Mouse (Mus musculus) heart, embryonic 13.5 days (tissue): ENCODE results near the gene 2210016L21Rik. TPM values are rescaled to one million over a fixed set of nuclear protein-coding genes. Genes with fewer than 3 reads are reported as not detected.
A peak's percentile ranks its signal among the peaks of the same experiment; 100 is the strongest.

Source experiments
- ATAC-seq: fragments of 200-750 bp; cut with Nextera tagmentation; 2 replicates; pipeline ENCODE4 v1.8.0; 2017; ENCODE audit warnings: moderate TSS enrichment; ENCODE audit not compliant: insufficient number of reproducible peaks, low FRiP score, low TSS enrichment; ENCODE audit errors: extremely low read depth
- H3K27ac ChIP-seq: fragments of 300-500 bp; sonication (generic); replicated peaks from 2 replicates; pipeline ENCODE4 v1.5.1; 2015; ENCODE audit warnings: moderate library complexity, mild to moderate bottlenecking, inconsistent platforms
- H3K27me3 ChIP-seq: fragments of 300-500 bp; sonication (generic); replicated peaks from 2 replicates; pipeline ENCODE4 v1.6.1; 2015; ENCODE audit warnings: mild to moderate bottlenecking, inconsistent platforms
- H3K36me3 ChIP-seq: fragments of 300-500 bp; sonication (generic); 2 replicates; pipeline ENCODE4 v1.6.1; 2015; ENCODE audit warnings: mild to moderate bottlenecking, inconsistent platforms
- H3K4me1 ChIP-seq: fragments of 300-500 bp; sonication (generic); 2 replicates; pipeline ENCODE4 v1.6.1; 2015; ENCODE audit warnings: inconsistent platforms
- H3K4me2 ChIP-seq: fragments of 300-500 bp; sonication (generic); 2 replicates; pipeline ENCODE4 v1.6.1; 2015; ENCODE audit warnings: inconsistent platforms, mild to moderate bottlenecking, moderate library complexity
- H3K4me3 ChIP-seq: fragments of 300-500 bp; sonication (generic); 2 replicates; pipeline ENCODE4 v1.5.1; 2015; ENCODE audit warnings: moderate library complexity, mild to moderate bottlenecking, inconsistent platforms
- H3K9ac ChIP-seq: fragments of 300-500 bp; sonication (generic); 2 replicates; pipeline ENCODE4 v1.6.1; 2015; ENCODE audit warnings: inconsistent platforms, mild to moderate bottlenecking, moderate library complexity
- H3K9me3 ChIP-seq: fragments of 300-500 bp; sonication (generic); 2 replicates; pipeline ENCODE4 v1.6.1; 2016; ENCODE audit warnings: inconsistent platforms
- WGBS: fragments of 180-500 bp; shearing (Covaris S2); methylation state at CpG from one replicate; pipeline ENCODE4 v1.1.7; 2015; ENCODE audit warnings: mixed read lengths; 5-methylcytosine and 5-hydroxymethylcytosine counted together
- polyA plus RNA-seq: library from polyadenylated mRNA; unstranded; fragments of >200 nt; fragmentation: Nextera tagmentation; extraction: Ambion mirVana; gene quantifications from 2 replicates; pipeline ENCODE4 v1.2.1, GENCODE M21; 2015

Gene 2210016L21Rik
- polyA plus RNA-seq = 37.4 and 40.6 TPM in 2 replicates

GRCm38 (mm10) chr5:114942074-114942765, at the start of gene 2210016L21Rik:
TSS of gene 2210016L21Rik (plus strand) at chr5:114942158.
- WGBS = 2% methylated on average over 39 of the region's 39 CpGs
- H3K27ac ChIP-seq = peak within 1 kb of the TSS; percentile 70
- peaks cover 5% of the 10 kb centered on the region; the same call in 1 of the 2 replicates for H3K9me3 ChIP-seq
- ATAC-seq = peak; percentile 92
- peak within 1 kb of the TSS; percentile 72 for H3K4me2 ChIP-seq
- H3K27me3 ChIP-seq = no peaks in the 10 kb centered on the region
- peaks cover 25% of the 10 kb centered on the region for H3K36me3 ChIP-seq
- H3K4me1 ChIP-seq = peaks cover 8% of the 10 kb centered on the region
- H3K4me3 ChIP-seq = peak within 1 kb of the TSS; percentile 65
- peak within 1 kb of the TSS; percentile 89 for H3K9ac ChIP-seq

DNA sequence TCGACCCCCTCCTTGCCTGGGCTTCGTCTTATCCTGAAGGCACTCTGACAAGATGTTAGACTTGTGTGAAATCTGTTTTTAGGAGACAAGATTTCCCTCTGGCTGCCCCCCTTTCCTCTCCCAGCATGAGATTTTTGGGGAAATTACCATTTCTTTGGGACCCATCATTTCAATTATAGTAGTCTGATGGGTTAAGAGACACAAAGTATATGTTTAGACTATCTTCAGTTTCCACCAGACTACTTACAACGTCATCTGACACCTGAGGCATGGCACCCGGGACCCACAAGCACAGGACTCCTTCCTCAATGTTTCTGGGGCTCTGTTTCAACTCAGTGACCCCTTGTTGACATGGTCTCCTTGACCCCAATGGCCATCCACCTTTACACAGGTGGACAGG, 46.4 kb upstream of the 2210016L21Rik start:
- H3K27ac ChIP-seq = no peak overlapping the region
- no peaks in the 10 kb centered on the region for H3K9me3 ChIP-seq
- no peak overlapping the region for H3K4me3 ChIP-seq
- ATAC-seq = no peak
- H3K9ac ChIP-seq = no peak overlapping the region
- H3K27me3 ChIP-seq = peaks cover 8% of the 10 kb centered on the region; the same call in 1 of the 2 replicates
- 79% methylated on average over 4 of the region's 4 CpGs for WGBS
- peaks cover 12% of the 10 kb centered on the region for H3K4me1 ChIP-seq
- H3K36me3 ChIP-seq = no peaks in the 10 kb centered on the region
- H3K4me2 ChIP-seq = no peak overlapping the region

DNA sequence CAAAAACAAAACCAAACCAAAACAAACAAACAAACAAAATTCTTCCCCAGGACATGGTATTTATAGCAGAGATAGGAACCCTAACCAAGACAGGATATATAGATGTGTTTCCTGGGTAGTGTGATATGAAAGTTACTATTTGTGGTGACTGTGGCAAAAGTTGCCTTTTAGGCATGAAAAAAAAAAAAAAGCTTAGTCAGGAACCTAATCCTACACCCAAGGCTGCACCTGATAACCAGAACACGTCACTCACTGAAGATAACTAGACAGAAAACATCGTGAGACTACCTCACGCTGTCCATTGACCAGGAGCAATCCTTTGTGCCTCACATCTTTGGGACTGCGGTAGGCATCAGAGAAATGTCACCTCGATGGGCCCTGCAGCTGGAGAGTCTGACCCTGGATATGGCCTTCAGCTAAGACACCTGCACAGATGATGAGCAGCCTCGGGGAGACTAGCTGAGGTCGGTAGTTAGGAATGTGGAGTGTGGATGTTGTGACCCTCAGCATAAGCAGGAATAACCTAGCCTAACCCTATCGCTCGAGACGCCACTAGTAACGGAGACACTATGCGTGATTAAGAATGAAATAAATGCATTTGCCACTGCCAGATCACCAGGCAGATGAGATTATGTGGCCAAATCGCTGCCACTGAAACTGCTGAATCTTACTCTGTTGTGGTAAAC, 45.1 kb upstream of the 2210016L21Rik start, which contains the start of gene Oasl2:
Oasl2 (plus strand) TSS at position 249 of the 686 bp plus-strand sequence.
- H3K36me3 ChIP-seq = no peaks in the 10 kb centered on the region
- no peaks in the 10 kb centered on the region for H3K9me3 ChIP-seq
- peak within 1 kb of the TSS; percentile 64 for H3K4me2 ChIP-seq
- peak within 1 kb of the TSS; percentile 42 for H3K4me3 ChIP-seq
- WGBS = 37% methylated on average over 13 of the region's 13 CpGs
- peak within 1 kb of the TSS; percentile 28 for H3K27ac ChIP-seq
- ATAC-seq = no peak
- peaks cover 12% of the 10 kb centered on the region for H3K4me1 ChIP-seq
- peaks cover 8% of the 10 kb centered on the region; the same call in 1 of the 2 replicates for H3K27me3 ChIP-seq
- H3K9ac ChIP-seq = peak within 1 kb of the TSS; percentile 54

- WGBS = 10% methylated on average over 7 of the region's 7 CpGs
- ATAC-seq = no peak
- Histone ChIP-seq H3K36me3 (no peaks in the 10 kb centered on the region), H3K9ac (peak overlapping the region; percentile 54), H3K4me2 (peak overlapping the region; percentile 64), H3K4me3 (peak overlapping the region; percentile 42), H3K27ac (peak overlapping the region; percentile 28), H3K9me3 (no peaks in the 10 kb centered on the region), H3K4me1 (peaks cover 12% of the 10 kb centered on the region), H3K27me3 (peaks cover 8% of the 10 kb centered on the region; the same call in 1 of the 2 replicates)
These were observed 44.6 kb upstream of the 2210016L21Rik start for GRCm38 (mm10) chr5:114897374-114897793.

- H3K27ac ChIP-seq = no peak overlapping the region
- H3K9ac ChIP-seq = no peak overlapping the region
- no peaks in the 10 kb centered on the region for H3K9me3 ChIP-seq
- H3K4me2 ChIP-seq = no peak overlapping the region
- H3K4me3 ChIP-seq = no peak overlapping the region
- peaks cover 12% of the 10 kb centered on the region for H3K4me1 ChIP-seq
- H3K27me3 ChIP-seq = peaks cover 8% of the 10 kb centered on the region; the same call in 1 of the 2 replicates
- WGBS = 66% methylated on average over 7 of the region's 7 CpGs
- no peaks in the 10 kb centered on the region for H3K36me3 ChIP-seq
- no peak for ATAC-seq
These were observed 43.1 kb upstream of the 2210016L21Rik start for GRCm38 (mm10) chr5:114898857-114899256.

- peaks cover 3% of the 10 kb centered on the region for H3K4me1 ChIP-seq
These were observed 39.5 kb upstream of the 2210016L21Rik start for GRCm38 (mm10) chr5:114902413-114902812.

DNA sequence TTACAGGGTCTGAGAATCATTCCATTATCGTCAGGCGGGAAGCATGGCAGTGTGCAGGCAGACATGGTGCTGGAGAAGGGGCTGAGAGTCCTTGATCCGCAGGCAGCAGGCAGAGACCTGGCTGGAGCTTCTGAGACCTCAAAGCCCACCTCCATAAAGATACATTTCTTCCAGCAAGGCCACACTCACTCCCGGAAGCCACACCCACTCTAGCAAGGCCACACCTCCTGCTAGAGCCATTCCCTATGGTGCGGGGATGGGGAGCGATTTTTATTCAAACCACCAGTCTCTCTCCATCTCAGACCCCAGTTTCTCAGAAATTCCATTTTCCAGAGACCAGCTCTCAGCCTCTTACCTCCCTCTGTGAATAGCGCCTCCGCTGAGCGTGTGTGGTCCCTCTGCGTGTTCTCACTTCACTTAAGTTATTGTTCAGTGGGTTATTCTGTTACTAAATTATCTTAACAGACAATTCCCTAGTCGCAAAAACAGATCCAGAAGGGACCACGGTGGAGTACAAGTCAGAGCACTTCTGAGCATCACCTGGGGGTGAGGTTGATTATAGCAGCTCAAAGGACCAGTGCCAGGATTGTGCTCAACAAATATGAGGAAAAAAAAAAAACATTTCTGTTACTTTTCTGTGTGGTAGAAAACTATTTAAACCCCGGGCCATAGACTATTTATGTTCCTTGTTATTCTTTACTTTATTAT, 33.2 kb upstream of the 2210016L21Rik start:
- H3K36me3 ChIP-seq = peaks cover 5% of the 10 kb centered on the region
- no peak overlapping the region for H3K9ac ChIP-seq
- 54% methylated on average over 13 of the region's 13 CpGs for WGBS
- no peak overlapping the region for H3K27ac ChIP-seq
- peak overlapping the region; percentile 4; the same call in 1 of the 2 replicates for H3K4me2 ChIP-seq
- H3K27me3 ChIP-seq = no peaks in the 10 kb centered on the region
- H3K9me3 ChIP-seq = peaks cover 21% of the 10 kb centered on the region
- no peak for ATAC-seq
- no peak overlapping the region for H3K4me3 ChIP-seq
- H3K4me1 ChIP-seq = no peaks in the 10 kb centered on the region

More at GRCm38 (mm10) chr5:114902413-114902812, 39.5 kb upstream of the 2210016L21Rik start:
- Histone ChIP-seq H3K9me3 (peaks cover 21% of the 10 kb centered on the region), H3K4me2 (no peak overlapping the region), H3K9ac (no peak overlapping the region), H3K27ac (no peak overlapping the region), H3K4me3 (no peak overlapping the region), H3K27me3 (peaks cover 8% of the 10 kb centered on the region; the same call in 1 of the 2 replicates), H3K36me3 (peaks cover 5% of the 10 kb centered on the region)
- 13% methylated on average over 1 of the region's 1 CpGs for WGBS
- ATAC-seq = no peak

DNA sequence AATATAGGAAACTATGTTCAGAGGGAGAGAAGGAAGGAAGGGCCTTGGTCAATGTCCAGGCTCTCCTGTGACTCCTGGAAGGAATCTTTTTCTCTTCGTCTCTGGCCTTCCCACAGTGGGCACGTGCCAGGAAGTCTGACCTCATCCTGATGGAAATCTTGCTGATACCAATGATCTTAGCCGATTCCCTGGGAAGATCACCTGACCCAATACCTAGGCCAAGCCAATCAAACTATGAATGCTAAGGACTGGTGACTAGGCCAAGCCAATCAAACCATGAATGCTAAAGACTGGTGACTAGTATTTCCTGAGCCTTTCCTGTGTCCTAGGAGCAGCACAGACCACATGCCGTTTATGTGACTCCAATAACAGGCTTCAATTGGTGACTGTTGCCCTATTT, 28.3 kb upstream of the 2210016L21Rik start:
- no peak for ATAC-seq
- H3K27ac ChIP-seq = no peak overlapping the region
- no peak overlapping the region for H3K9ac ChIP-seq
- no peaks in the 10 kb centered on the region for H3K9me3 ChIP-seq
- 65% methylated on average over 4 of the region's 4 CpGs for WGBS
- no peaks in the 10 kb centered on the region; the same call in 1 of the 2 replicates for H3K4me1 ChIP-seq
- no peak overlapping the region for H3K4me2 ChIP-seq
- H3K27me3 ChIP-seq = no peaks in the 10 kb centered on the region
- H3K4me3 ChIP-seq = no peak overlapping the region
- no peaks in the 10 kb centered on the region for H3K36me3 ChIP-seq

DNA sequence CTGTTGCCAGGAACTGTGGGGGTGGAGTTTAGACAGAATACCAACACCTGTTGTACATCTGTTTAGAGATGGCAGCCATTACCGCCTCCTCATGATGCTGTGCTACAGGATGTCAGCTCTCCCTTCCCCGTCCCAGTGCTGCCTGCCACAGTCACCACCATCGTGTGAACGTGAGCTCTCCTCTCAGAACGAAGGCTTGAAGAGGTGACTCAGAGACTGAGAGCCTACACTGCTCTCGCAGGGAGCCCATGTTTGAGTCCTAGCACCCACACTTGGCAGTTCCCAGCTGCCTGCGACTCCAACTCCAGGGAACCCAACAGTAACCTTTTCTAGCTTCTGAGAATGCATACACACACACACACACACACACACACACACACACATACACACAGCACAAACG, 27.1 kb upstream of the 2210016L21Rik start:
- Histone ChIP-seq H3K27ac (no peak overlapping the region), H3K4me1 (no peaks in the 10 kb centered on the region; the same call in 1 of the 2 replicates), H3K4me3 (no peak overlapping the region), H3K9ac (no peak overlapping the region), H3K9me3 (no peaks in the 10 kb centered on the region), H3K36me3 (no peaks in the 10 kb centered on the region), H3K27me3 (no peaks in the 10 kb centered on the region), H3K4me2 (no peak overlapping the region)
- 62% methylated on average over 8 of the region's 8 CpGs for WGBS
- no peak for ATAC-seq

- Histone ChIP-seq H3K9me3 (no peaks in the 10 kb centered on the region), H3K4me2 (no peak overlapping the region), H3K4me1 (no peaks in the 10 kb centered on the region; the same call in 1 of the 2 replicates), H3K36me3 (no peaks in the 10 kb centered on the region), H3K4me3 (no peak overlapping the region), H3K9ac (no peak overlapping the region), H3K27me3 (no peaks in the 10 kb centered on the region), H3K27ac (no peak overlapping the region)
- ATAC-seq = no peak
- 73% methylated on average over 5 of the region's 5 CpGs for WGBS
These were observed 26.1 kb upstream of the 2210016L21Rik start for GRCm38 (mm10) chr5:114915854-114916253.

GRCm38 (mm10) chr5:114916777-114917176, 25.2 kb upstream of the 2210016L21Rik start:
- no peak for ATAC-seq
- H3K27ac ChIP-seq = no peak overlapping the region
- 63% methylated on average over 4 of the region's 4 CpGs for WGBS
- no peaks in the 10 kb centered on the region for H3K27me3 ChIP-seq
- H3K9me3 ChIP-seq = no peaks in the 10 kb centered on the region
- H3K9ac ChIP-seq = no peak overlapping the region
- no peak overlapping the region for H3K4me2 ChIP-seq
- H3K4me1 ChIP-seq = no peaks in the 10 kb centered on the region; the same call in 1 of the 2 replicates
- no peak overlapping the region for H3K4me3 ChIP-seq
- H3K36me3 ChIP-seq = no peaks in the 10 kb centered on the region
